Mouse (Mus musculus) limb, embryonic 11.5 days (tissue): ENCODE results near the gene 1700001K19Rik. TPM values are rescaled to one million over a fixed set of nuclear protein-coding genes. Genes with fewer than 3 reads are reported as not detected.
"Not testable (repeated sequence)": the region's sequence is repeated elsewhere in the genome, so short reads cannot be mapped to it uniquely, and the experiment has no call there.

Experiments
- ATAC-seq: fragments of 200-750 bp; cut with Nextera tagmentation; 2 replicates; pipeline ENCODE4 v1.8.0; 2017; ENCODE audit warnings: low read depth; ENCODE audit not compliant: insufficient number of reproducible peaks, low FRiP score, low TSS enrichment
- DNase-seq: peaks from one replicate; pipeline ENCODE4 v3.0.0-alpha.2; 2015; ENCODE audit warnings: low spot score
- H3K27ac ChIP-seq: fragments of 300-500 bp; sonication (generic); replicated peaks from 2 replicates; pipeline ENCODE4 v1.5.1; 2014; ENCODE audit warnings: low read depth, mild to moderate bottlenecking, low read length
- H3K27me3 ChIP-seq: fragments of 300-500 bp; sonication (generic); 2 replicates; pipeline ENCODE4 v1.6.1; 2014; ENCODE audit warnings: mild to moderate bottlenecking, low read length, mixed read lengths; ENCODE audit not compliant: control insufficient read depth, insufficient read depth
- H3K36me3 ChIP-seq: fragments of 300-500 bp; sonication (generic); 2 replicates; pipeline ENCODE4 v1.6.1; 2014; ENCODE audit warnings: mild to moderate bottlenecking, low read length, moderate library complexity, mixed read lengths; ENCODE audit not compliant: control insufficient read depth, insufficient read depth
- H3K4me1 ChIP-seq: fragments of 300-500 bp; sonication (generic); 2 replicates; pipeline ENCODE4 v1.6.1; 2014; ENCODE audit warnings: low read length, mixed read lengths; ENCODE audit not compliant: control insufficient read depth, insufficient read depth
- H3K4me2 ChIP-seq: fragments of 300-500 bp; sonication (generic); 2 replicates; pipeline ENCODE4 v1.6.1; 2014; ENCODE audit warnings: low read depth, mild to moderate bottlenecking, moderate library complexity; ENCODE audit not compliant: severe bottlenecking
- H3K4me3 ChIP-seq: fragments of 300-500 bp; sonication (generic); 2 replicates; pipeline ENCODE4 v1.5.1; 2014; ENCODE audit warnings: low read depth, low read length
- H3K9ac ChIP-seq: fragments of 300-500 bp; sonication (generic); 2 replicates; pipeline ENCODE4 v1.6.1; 2014; ENCODE audit warnings: mild to moderate bottlenecking, low read length
- H3K9me3 ChIP-seq: fragments of 300-500 bp; sonication (generic); 2 replicates; pipeline ENCODE4 v1.6.1; 2016; ENCODE audit warnings: low read length; ENCODE audit not compliant: control insufficient read depth
- WGBS: fragments of 180-500 bp; shearing (Covaris S2); extraction: QIAGEN DNeasy Blood & Tissue Kit; methylation state at CpG from one replicate; pipeline ENCODE4 v1.1.7; 2014; 5-methylcytosine and 5-hydroxymethylcytosine counted together
- polyA plus RNA-seq: library from polyadenylated mRNA; unstranded; fragments of >200 nt; fragmentation: Nextera tagmentation; extraction: Ambion mirVana; gene quantifications from 2 replicates; pipeline ENCODE4 v1.2.1, GENCODE M21; 2014

The 1700001K19Rik gene
- polyA plus RNA-seq, 1 experiment from 2014 or later, result 0.27 TPM

DNA sequence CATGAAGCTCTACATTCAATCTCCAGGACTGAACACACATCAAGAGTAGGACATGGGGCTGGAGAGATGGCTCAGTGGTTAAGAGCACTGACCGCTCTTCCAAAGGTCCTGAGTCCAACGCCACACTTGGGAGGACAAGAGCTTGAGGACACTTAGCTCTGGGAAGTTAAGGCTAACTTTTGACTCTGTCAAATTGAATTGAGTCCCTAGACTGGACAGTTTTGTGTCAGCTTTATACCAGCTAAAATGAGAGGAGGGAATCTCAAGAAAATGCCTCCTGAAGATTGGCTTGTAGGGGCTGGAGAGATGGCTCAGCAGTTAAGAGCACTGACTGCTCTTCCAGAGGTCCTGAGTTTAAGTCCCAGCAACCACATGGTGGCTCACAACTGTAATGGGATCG lies 6.5 kb upstream of the 1700001K19Rik start:
- 95% methylated on average over 3 of the region's 3 CpGs for WGBS
- not testable (repeated sequence) for ATAC-seq, H3K27me3 ChIP-seq, H3K4me1 ChIP-seq, DNase-seq, H3K27ac ChIP-seq, H3K4me3 ChIP-seq, H3K4me2 ChIP-seq, H3K9me3 ChIP-seq, H3K9ac ChIP-seq
- peaks cover 17% of the 10 kb centered on the region; the same call in 1 of the 2 replicates for H3K36me3 ChIP-seq

DNA sequence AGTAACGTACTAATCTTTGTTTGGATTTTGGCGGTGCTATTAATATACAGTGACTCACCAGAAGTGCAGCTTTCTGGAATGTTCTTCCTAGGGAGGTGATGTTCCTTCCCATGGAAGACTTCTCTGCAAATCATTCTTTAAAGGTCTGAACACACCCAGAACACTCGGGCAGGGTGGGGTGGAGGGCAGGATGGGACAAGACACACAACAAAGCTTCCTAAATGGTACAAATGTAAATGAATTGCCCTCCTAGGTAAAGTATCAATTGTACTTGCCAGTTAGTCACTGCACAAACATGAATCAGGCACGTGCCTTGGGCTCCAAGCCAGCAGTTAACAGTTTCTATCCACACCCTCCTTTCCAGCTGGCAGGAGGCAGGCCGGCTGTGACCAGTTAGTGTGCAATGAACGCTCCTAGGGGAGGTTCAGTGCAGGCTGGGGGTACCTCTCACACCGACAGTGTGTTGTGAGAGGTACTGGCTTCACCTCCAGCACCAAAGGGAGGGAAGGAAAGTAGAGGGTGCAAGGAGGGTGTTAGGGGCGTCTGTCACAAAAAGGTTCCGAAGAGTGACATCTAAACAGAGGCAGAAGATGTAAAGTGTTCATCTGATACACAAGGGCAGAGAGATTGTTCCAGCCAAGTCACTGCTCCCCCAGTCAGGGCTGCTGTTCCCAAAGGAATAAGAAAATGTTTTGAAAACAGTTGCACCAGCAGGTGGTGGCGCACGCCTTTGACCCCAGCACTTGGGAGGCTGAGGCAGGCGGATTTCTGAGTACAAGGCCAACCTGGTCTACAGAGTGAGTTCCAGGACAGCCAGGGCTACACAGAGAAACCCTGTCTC lies 5.7 kb upstream of the 1700001K19Rik start:
- Histone ChIP-seq H3K36me3 (peaks cover 16% of the 10 kb centered on the region; the same call in 1 of the 2 replicates), H3K9ac (no peak overlapping the region), H3K9me3 (no peaks in the 10 kb centered on the region), H3K4me2 (no peak overlapping the region), H3K4me1 (no peaks in the 10 kb centered on the region), H3K4me3 (no peak overlapping the region), H3K27me3 (no peaks in the 10 kb centered on the region), H3K27ac (no peak overlapping the region)
- 83% methylated on average over 12 of the region's 12 CpGs for WGBS
- DNase-seq (no peak), ATAC-seq (no peak)

DNA sequence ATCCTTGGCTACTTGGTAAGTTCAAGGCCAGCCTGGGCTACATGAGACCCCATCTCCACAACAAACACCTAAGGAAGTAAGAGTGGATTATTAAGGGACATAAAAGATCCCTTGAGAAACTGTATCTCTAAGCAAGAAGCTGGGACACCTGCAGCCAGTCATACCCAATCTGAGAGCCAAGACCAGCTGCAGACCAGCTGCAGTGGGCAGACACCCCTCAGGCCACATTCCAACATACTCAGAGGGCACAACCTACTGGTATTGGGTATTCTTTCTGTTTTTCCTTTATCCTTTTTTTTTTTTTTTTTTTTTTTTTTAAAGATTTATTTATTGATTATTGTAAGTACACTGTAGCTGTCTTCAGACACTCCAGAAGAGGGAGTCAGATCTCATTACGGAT lies 1.2 kb upstream of the 1700001K19Rik start:
- H3K9ac ChIP-seq, result no peak overlapping the region
- ATAC-seq, result no peak

DNA sequence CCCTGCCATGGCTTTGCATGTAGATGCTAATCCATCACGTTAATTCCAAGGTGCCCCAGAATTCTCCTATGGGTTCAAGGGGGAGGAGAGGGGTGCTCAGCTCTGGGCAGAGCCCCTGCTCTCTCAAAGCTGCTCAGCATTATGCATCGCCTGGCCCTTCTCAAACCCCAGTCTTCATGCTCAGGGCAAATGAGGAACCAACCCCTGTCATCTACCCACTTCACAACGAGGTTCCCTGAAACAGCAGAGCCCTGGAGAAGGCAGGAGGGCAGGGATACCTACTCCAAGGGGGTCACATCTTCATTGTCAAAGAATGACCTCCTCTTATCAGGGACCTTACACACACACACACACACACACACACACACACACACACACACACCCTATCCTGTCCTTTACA lies 541 bp downstream of the 1700001K19Rik start:
- no peak overlapping the region for H3K4me2 ChIP-seq
- no peaks in the 10 kb centered on the region for H3K27me3 ChIP-seq
- H3K9me3 ChIP-seq, result no peaks in the 10 kb centered on the region
- H3K36me3 ChIP-seq, result peaks cover 3% of the 10 kb centered on the region; the same call in 1 of the 2 replicates
- H3K9ac ChIP-seq, result no peak overlapping the region
- no peak for DNase-seq
- no peak for ATAC-seq
- WGBS, result 56% methylated on average over 3 of the region's 3 CpGs
- H3K27ac ChIP-seq, result no peak overlapping the region
- H3K4me1 ChIP-seq, result 0 out of 2 replicates have a peak, but pooled peaks cover 3% of the 10 kb centered on the region
- no peak overlapping the region for H3K4me3 ChIP-seq

More for the DNA sequence above, 1.2 kb upstream of the 1700001K19Rik start:
- no peak for DNase-seq
- no peaks in the 10 kb centered on the region for H3K9me3 ChIP-seq
- 0 out of 2 replicates have a peak, but pooled peaks cover under 1% of the 10 kb centered on the region for H3K4me1 ChIP-seq
- H3K4me3 ChIP-seq, result no peak overlapping the region
- no peak overlapping the region for H3K27ac ChIP-seq
- peaks cover 4% of the 10 kb centered on the region; the same call in 1 of the 2 replicates for H3K36me3 ChIP-seq
- H3K27me3 ChIP-seq, result no peaks in the 10 kb centered on the region
- WGBS, result no CpG with 5 or more reads among the region's 1 CpGs
- H3K4me2 ChIP-seq, result no peak overlapping the region

DNA sequence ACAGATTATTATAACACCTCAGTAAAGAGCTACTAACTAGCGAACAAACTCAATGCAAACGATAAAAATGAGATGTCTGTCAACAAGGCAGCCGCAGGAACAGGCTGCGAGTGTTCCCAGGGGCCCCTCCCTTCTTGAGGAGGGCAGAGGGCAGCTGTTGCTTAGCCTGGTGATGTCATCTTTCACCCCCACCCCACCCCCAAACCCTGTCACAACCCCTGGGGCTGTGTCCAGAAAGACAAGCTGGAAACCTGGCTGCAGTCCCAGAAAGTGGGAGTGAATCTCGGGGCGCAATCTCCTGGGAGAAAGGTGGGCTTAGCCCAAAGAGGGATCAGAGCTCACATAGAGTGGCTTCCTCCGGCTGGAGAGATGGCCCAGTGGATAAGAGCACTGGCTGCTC lies 1.2 kb downstream of the 1700001K19Rik start:
- Histone ChIP-seq H3K36me3 (peaks cover 2% of the 10 kb centered on the region; the same call in 1 of the 2 replicates), H3K27me3 (no peaks in the 10 kb centered on the region), H3K4me3 (no peak overlapping the region), H3K4me2 (no peak overlapping the region), H3K4me1 (0 out of 2 replicates have a peak, but pooled peaks cover 3% of the 10 kb centered on the region), H3K27ac (no peak overlapping the region), H3K9ac (no peak overlapping the region), H3K9me3 (no peaks in the 10 kb centered on the region)
- DNase-seq, result no peak
- ATAC-seq, result no peak
- 64% methylated on average over 7 of the region's 7 CpGs for WGBS

DNA sequence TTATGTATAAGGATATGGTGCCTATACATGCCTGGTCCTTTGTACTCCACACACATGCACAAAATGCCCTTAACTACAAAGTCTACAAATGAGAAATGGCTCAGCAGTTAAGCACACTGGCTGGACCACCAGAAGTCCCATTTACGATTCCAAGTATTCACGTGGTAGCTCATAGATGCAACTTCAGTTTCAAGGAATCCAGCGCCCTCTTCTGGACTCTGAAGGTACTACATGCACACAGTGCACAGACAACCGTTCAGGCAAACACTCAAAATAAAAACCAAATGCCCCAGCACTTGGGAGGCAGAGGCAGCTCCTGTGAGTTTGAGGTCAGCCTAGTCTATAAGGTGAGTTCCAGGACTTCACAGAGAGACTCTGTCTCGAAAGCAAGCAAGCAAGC lies 8.2 kb downstream of the 1700001K19Rik start:
- no peaks in the 10 kb centered on the region for H3K36me3 ChIP-seq
- no peak overlapping the region for H3K27ac ChIP-seq
- H3K27me3 ChIP-seq, result no peaks in the 10 kb centered on the region
- ATAC-seq, result no peak
- H3K9me3 ChIP-seq, result no peaks in the 10 kb centered on the region
- H3K4me2 ChIP-seq, result no peak overlapping the region
- DNase-seq, result peak; percentile 61
- 50% methylated on average over 5 of the region's 5 CpGs for WGBS
- no peak overlapping the region for H3K9ac ChIP-seq
- H3K4me3 ChIP-seq, result no peak overlapping the region
- H3K4me1 ChIP-seq, result 0 out of 2 replicates have a peak, but pooled peaks cover 3% of the 10 kb centered on the region

DNA sequence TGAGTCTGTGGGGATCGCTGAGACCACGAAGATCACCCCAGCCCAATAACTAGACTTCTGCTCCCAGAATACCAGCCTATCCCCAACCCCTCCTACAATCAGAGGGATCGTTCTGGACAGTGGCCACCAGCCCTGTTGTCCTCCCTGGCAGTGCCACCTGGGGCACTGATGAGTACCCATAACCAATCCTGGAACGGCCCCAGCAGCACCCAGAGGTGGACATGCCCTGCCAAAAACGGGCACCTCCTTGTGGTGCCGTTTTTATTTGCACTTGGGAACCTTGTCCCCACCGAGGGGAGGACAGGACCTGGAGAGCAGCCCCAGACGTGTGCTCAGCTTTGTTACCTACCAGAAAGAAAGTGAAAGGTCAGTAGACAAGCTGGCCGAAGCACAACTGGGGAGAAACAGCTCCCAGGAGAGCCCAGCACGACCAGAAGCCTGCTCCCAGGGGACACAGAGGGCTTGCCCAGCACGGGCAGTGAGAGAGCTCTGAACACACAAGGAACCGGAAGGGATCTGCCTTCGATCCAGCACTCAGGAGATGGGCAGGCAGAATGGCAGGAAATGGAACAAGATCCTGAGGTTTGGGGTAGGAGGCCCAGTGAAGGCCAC lies 14.8 kb downstream of the 1700001K19Rik start:
- peaks cover 34% of the 10 kb centered on the region for H3K36me3 ChIP-seq
- H3K4me3 ChIP-seq, result no peak overlapping the region
- H3K9me3 ChIP-seq, result no peaks in the 10 kb centered on the region
- H3K4me1 ChIP-seq, result no peaks in the 10 kb centered on the region
- H3K27ac ChIP-seq, result no peak overlapping the region
- 87% methylated on average over 13 of the region's 13 CpGs for WGBS
- no peak overlapping the region for H3K9ac ChIP-seq
- no peak for ATAC-seq
- no peaks in the 10 kb centered on the region for H3K27me3 ChIP-seq
- H3K4me2 ChIP-seq, result no peak overlapping the region
- no peak for DNase-seq

DNA sequence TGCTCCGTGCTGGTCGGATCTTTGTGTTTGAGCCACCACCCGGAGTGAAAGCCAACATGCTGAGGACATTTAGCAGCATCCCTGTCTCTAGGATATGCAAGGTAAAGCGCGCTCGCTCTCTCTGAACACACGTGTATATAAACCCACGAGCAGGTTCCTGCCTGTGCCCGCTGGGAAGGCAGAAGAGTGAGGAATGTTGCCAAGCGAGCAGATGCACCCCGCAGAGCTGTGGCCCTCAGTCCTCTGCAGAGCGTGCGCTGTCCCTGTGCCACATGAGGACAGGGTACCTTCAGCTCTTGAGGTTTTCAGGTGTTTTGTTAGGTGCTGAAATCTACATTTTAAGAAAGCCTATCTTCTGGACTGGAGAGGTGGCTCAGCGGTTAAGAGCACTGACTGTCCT lies 20.7 kb downstream of the 1700001K19Rik start:
- no peak for DNase-seq

More for the DNA sequence above, 20.7 kb downstream of the 1700001K19Rik start:
- peaks cover 67% of the 10 kb centered on the region for H3K36me3 ChIP-seq
- H3K4me1 ChIP-seq, result no peaks in the 10 kb centered on the region
- H3K4me3 ChIP-seq, result no peak overlapping the region
- WGBS, result 95% methylated on average over 14 of the region's 14 CpGs
- H3K27me3 ChIP-seq, result no peaks in the 10 kb centered on the region
- no peak overlapping the region for H3K4me2 ChIP-seq
- H3K27ac ChIP-seq, result no peak overlapping the region
- no peaks in the 10 kb centered on the region for H3K9me3 ChIP-seq
- no peak for ATAC-seq
- H3K9ac ChIP-seq, result no peak overlapping the region
